Mouse (Mus musculus) lung, embryonic 14.5 days (tissue): ENCODE measurements around the gene Vmn1r55. TPM values are rescaled to one million over a fixed set of nuclear protein-coding genes. Genes with fewer than 3 reads are reported as not detected.
A peak's percentile ranks its signal among the peaks of the same experiment; 100 is the strongest.
"Not testable (repeated sequence)": the region's sequence is repeated elsewhere in the genome, so short reads cannot be mapped to it uniquely, and the experiment has no call there.

ENCODE experiments used
- ATAC-seq: fragments of 200-750 bp; cut with Nextera tagmentation; 2 replicates; pipeline ENCODE4 v1.8.0; 2017; ENCODE audit warnings: mild to moderate bottlenecking, moderate TSS enrichment, moderate library complexity; ENCODE audit not compliant: insufficient read depth
- DNase-seq: peaks from one replicate; pipeline ENCODE4 v3.0.0-alpha.2; 2015
- H3K27ac ChIP-seq: fragments of 300-500 bp; sonication (generic); 2 replicates; pipeline ENCODE4 v1.5.1; 2014; ENCODE audit warnings: low read depth, mild to moderate bottlenecking, moderate library complexity
- H3K27me3 ChIP-seq: fragments of 300-500 bp; sonication (generic); 2 replicates; pipeline ENCODE4 v1.6.1; 2014; ENCODE audit warnings: low read length, control low read depth; ENCODE audit not compliant: insufficient read depth
- H3K36me3 ChIP-seq: fragments of 300-500 bp; sonication (generic); 2 replicates; pipeline ENCODE4 v1.6.1; 2014; ENCODE audit warnings: control low read depth; ENCODE audit not compliant: insufficient read depth
- H3K4me1 ChIP-seq: fragments of 300-500 bp; sonication (generic); 2 replicates; pipeline ENCODE4 v1.6.1; 2014; ENCODE audit warnings: antibody characterized with exemption, control low read depth; ENCODE audit not compliant: insufficient read depth
- H3K4me2 ChIP-seq: fragments of 300-500 bp; sonication (generic); 2 replicates; pipeline ENCODE4 v1.6.1; 2014; ENCODE audit warnings: mild to moderate bottlenecking
- H3K4me3 ChIP-seq: fragments of 300-500 bp; sonication (generic); 2 replicates; pipeline ENCODE4 v1.5.1; 2014; ENCODE audit warnings: low read depth, low read length
- H3K9ac ChIP-seq: fragments of 300-500 bp; sonication (generic); 2 replicates; pipeline ENCODE4 v1.6.1; 2014
- H3K9me3 ChIP-seq: fragments of 300-500 bp; sonication (generic); 2 replicates; pipeline ENCODE4 v1.6.1; 2016; ENCODE audit warnings: low read depth, low read length, control low read depth
- CTCF ChIP-seq: IDR thresholded peaks from 2 replicates; pipeline ENCODE4 v1.5.1; 2016; ENCODE audit warnings: antibody characterized with exemption, low read depth
- WGBS: fragments of 180-500 bp; shearing (Covaris S2); extraction: QIAGEN DNeasy Blood & Tissue Kit; methylation state at CpG from one replicate; pipeline ENCODE4 v1.1.7; 2014; 5-methylcytosine and 5-hydroxymethylcytosine counted together
- microRNA-seq: library from miRNA; unstranded; fragments of <30 nt; microRNA quantifications from one replicate; pipeline ENCODE4, GENCODE M21; 2016; ENCODE audit warnings: borderline number of aligned reads
- polyA plus RNA-seq: library from polyadenylated mRNA; unstranded; fragments of >200 nt; fragmentation: Nextera tagmentation; extraction: Ambion mirVana; gene quantifications from 2 replicates; pipeline ENCODE4 v1.2.1, GENCODE M21; 2014

The Vmn1r55 gene
- polyA plus RNA-seq, 1 experiment from 2014 or later = not detected

DNA sequence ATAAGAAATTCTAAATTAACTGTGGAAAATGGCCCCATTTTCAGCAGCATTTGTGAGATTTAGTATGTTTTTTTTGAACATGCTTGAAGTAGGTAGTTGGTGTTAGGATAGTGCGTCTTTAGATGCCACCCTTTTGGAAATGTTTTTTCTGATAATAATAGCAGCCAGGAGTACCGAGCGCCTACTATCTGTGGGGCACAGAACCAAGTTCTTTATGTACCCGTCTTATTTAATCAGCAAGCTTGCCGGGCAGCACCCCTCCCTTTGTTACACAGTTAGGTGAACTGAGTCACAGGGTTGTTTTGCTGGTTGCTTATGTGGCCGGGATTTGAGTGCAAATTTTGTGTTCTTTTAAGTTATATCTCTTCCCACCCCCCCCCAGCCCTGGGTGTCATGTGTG lies 68.2 kb downstream of the Vmn1r55 start:
- no peak for TF ChIP-seq CTCF
- Histone ChIP-seq H3K27me3 (no peaks in the 10 kb centered on the region), H3K9me3 (no peaks in the 10 kb centered on the region), H3K4me1 (no peaks in the 10 kb centered on the region), H3K9ac (peak overlapping the region; percentile 95), H3K4me2 (peak overlapping the region; percentile 87), H3K4me3 (peak overlapping the region; percentile 98), H3K36me3 (peaks cover 64% of the 10 kb centered on the region), H3K27ac (peak overlapping the region; percentile 95; the same call in 1 of the 2 replicates)
- no peak for ATAC-seq
- no peak for DNase-seq
- 62% methylated on average over 6 of the region's 6 CpGs for WGBS

- ATAC-seq (no peak), DNase-seq (no peak)
- no peaks in the 10 kb centered on the region for H3K27me3 ChIP-seq
- no peaks in the 10 kb centered on the region for H3K4me1 ChIP-seq
- H3K27ac ChIP-seq = peak overlapping the region; percentile 95
- peak overlapping the region; percentile 87 for H3K4me2 ChIP-seq
- 12% methylated on average over 6 of the region's 6 CpGs for WGBS
- H3K4me3 ChIP-seq = peak overlapping the region; percentile 98
- peaks cover 63% of the 10 kb centered on the region for H3K36me3 ChIP-seq
- peak overlapping the region; percentile 95 for H3K9ac ChIP-seq
- TF ChIP-seq CTCF = no peak
- no peaks in the 10 kb centered on the region for H3K9me3 ChIP-seq
Observed at GRCm38 (mm10) chr7:5080815-5081214, 68.7 kb downstream of the Vmn1r55 start.

DNA sequence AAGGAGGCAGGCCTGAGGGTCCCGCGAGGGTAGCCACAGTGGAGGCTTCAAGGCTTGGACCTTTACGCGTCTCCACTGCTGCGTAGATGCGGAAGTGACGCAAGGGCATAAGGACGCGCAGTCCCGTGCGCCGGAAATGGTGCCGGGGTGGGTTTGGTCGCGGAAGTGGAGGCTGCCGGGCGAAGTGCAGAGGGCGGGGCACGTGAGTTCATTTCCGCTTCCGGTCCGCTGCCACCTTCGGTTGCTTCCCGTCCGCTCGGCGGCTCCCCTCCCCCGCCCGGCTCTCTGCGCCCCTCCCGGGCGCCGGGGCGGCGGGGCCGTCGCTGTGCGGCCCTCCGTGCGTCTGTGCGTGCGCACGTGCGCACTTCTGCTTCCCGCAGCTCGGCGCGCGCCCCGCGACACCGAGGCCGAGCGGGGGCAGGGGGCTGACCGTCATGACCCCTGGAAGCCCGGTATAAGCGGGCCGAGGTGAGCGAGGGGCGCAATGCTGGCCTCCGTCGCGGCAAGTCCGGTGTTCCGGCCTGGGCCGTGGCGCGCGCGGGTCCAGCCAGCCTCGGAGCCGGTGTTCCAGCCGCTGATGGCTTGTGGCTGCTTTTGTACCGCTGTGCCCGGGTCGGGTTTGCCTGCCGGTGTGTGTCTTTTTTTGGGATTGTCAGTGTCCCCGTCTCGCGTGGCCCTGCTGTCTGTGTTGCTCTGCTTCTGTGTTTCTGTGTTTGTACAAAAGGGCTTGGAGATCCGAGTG lies 69.3 kb downstream of the Vmn1r55 start, which contains the start of gene Epn1:
Gene Epn1, plus strand, starts transcription at position 226 of the 742 bp plus-strand sequence.
- TF ChIP-seq CTCF = no peak
- no peaks in the 10 kb centered on the region for H3K27me3 ChIP-seq
- H3K9me3 ChIP-seq = no peaks in the 10 kb centered on the region
- H3K36me3 ChIP-seq = peaks cover 62% of the 10 kb centered on the region
- no peaks in the 10 kb centered on the region for H3K4me1 ChIP-seq
- DNase-seq (peak; percentile 99), ATAC-seq (peak; percentile 98)
- H3K9ac ChIP-seq = peak within 1 kb of the TSS; percentile 95
- peak within 1 kb of the TSS; percentile 95 for H3K27ac ChIP-seq
- under 1% methylated on average over 81 of the region's 81 CpGs for WGBS
- peak within 1 kb of the TSS; percentile 87 for H3K4me2 ChIP-seq
- peak within 1 kb of the TSS; percentile 98 for H3K4me3 ChIP-seq

- Histone ChIP-seq H3K9ac (peak overlapping the region; percentile 29; the same call in 1 of the 2 replicates), H3K27ac (peak overlapping the region; percentile 95), H3K36me3 (peaks cover 63% of the 10 kb centered on the region), H3K4me2 (peak overlapping the region; percentile 87), H3K4me3 (peak overlapping the region; percentile 98)
- H3K9me3 ChIP-seq, H3K4me1 ChIP-seq, DNase-seq, H3K27me3 ChIP-seq: not testable (repeated sequence)
- peak; percentile 39 for ATAC-seq
- 41% methylated on average over 10 of the region's 13 CpGs for WGBS
Observed at GRCm38 (mm10) chr7:5079365-5080009, 70.0 kb downstream of the Vmn1r55 start.

Small RNA genes lying within 50 kb of the gene (microRNA-seq; reads per million reads assigned to microRNA genes)
- gene Gm26217 = not detected

Other genes starting within 250 kb of the Vmn1r55 start
- gene Gm36210, start 243.2 kb downstream of the Vmn1r55 start, polyA plus RNA-seq = not detected in 2 replicates
- 4.2 and 4.3 TPM in 2 replicates for gene Zfp628, start 234.5 kb downstream of the Vmn1r55 start, polyA plus RNA-seq
- gene Nat14, start 227.6 kb downstream of the Vmn1r55 start, polyA plus RNA-seq = 1.4 and 2.3 TPM in 2 replicates
- gene Ssc5d, start 223.9 kb downstream of the Vmn1r55 start, polyA plus RNA-seq = 2.1 and 2.2 TPM in 2 replicates
- 0.13 and 0.46 TPM in 2 replicates for gene Sbk2, start 185.3 kb downstream of the Vmn1r55 start, polyA plus RNA-seq
- 0.76 and 0.87 TPM in 2 replicates for gene Sbk3, start 178.5 kb downstream of the Vmn1r55 start, polyA plus RNA-seq
- 35.1 and 35.9 TPM in 2 replicates for gene Zfp579, start 153.5 kb downstream of the Vmn1r55 start, polyA plus RNA-seq
- gene Zfp524, start 135.3 kb downstream of the Vmn1r55 start, polyA plus RNA-seq = 13.6 and 13.8 TPM in 2 replicates
- gene Fiz1, start 135.0 kb downstream of the Vmn1r55 start, polyA plus RNA-seq = 41.9 and 46.4 TPM in 2 replicates
- gene Gm44973, start 134.2 kb downstream of the Vmn1r55 start, polyA plus RNA-seq = 0.74 TPM in 1 of 2 replicates, not detected in the other
- gene Zfp865, start 129.3 kb downstream of the Vmn1r55 start, polyA plus RNA-seq = 7.4 TPM in 2 replicates
- 5.6 and 6.0 TPM in 2 replicates for gene Ccdc106, start 129.1 kb downstream of the Vmn1r55 start, polyA plus RNA-seq
- gene 4632433K11Rik, start 115.6 kb downstream of the Vmn1r55 start, polyA plus RNA-seq = not detected in 2 replicates
- 4.2 and 4.6 TPM in 2 replicates for gene Zfp784, start 111.2 kb downstream of the Vmn1r55 start, polyA plus RNA-seq
- 44.5 and 45.1 TPM in 2 replicates for gene Zfp580, start 98.1 kb downstream of the Vmn1r55 start, polyA plus RNA-seq
- gene U2af2, start 87.5 kb downstream of the Vmn1r55 start, polyA plus RNA-seq = 145 and 162 TPM in 2 replicates
- gene Epn1, start 69.4 kb downstream of the Vmn1r55 start, polyA plus RNA-seq = 76.0 and 77.9 TPM in 2 replicates
- not detected in 2 replicates for gene Rfpl4, start 32.7 kb downstream of the Vmn1r55 start, polyA plus RNA-seq
- 0.31 and 0.61 TPM in 2 replicates for gene Rasl2-9, start 23.7 kb downstream of the Vmn1r55 start, polyA plus RNA-seq
- not detected in 2 replicates for gene Vmn1r56, start 47.1 kb upstream of the Vmn1r55 start, polyA plus RNA-seq
- gene Vmn1r57, start 68.8 kb upstream of the Vmn1r55 start, polyA plus RNA-seq = not detected in 2 replicates
- gene Gm5065, start 200.9 kb upstream of the Vmn1r55 start, polyA plus RNA-seq = not detected in 2 replicates
- gene Nlrp2, start 201.4 kb upstream of the Vmn1r55 start, polyA plus RNA-seq = not detected in 2 replicates